Mouse (Mus musculus) intestine, postnatal 0 days (tissue): ENCODE data around the gene Prpf8. TPM values are rescaled to one million over a fixed set of nuclear protein-coding genes. Genes with fewer than 3 reads are reported as not detected.

Source experiments
- ATAC-seq: fragments of 200-750 bp; cut with Nextera tagmentation; 2 replicates; pipeline ENCODE4 v1.8.0; 2017; ENCODE audit warnings: mild to moderate bottlenecking, moderate TSS enrichment, moderate library complexity
- H3K27ac ChIP-seq: fragments of 300-500 bp; sonication (generic); 2 replicates; pipeline ENCODE4 v1.5.1; 2014; ENCODE audit warnings: mild to moderate bottlenecking, low read depth, low read length, moderate library complexity
- H3K27me3 ChIP-seq: fragments of 300-500 bp; sonication (generic); replicated peaks from 2 replicates; pipeline ENCODE4 v1.6.1; 2014; ENCODE audit warnings: low read length, mixed read lengths; ENCODE audit not compliant: control insufficient read depth, insufficient read depth
- H3K36me3 ChIP-seq: fragments of 300-500 bp; sonication (generic); 2 replicates; pipeline ENCODE4 v1.6.1; 2014; ENCODE audit warnings: mild to moderate bottlenecking, moderate library complexity; ENCODE audit not compliant: control insufficient read depth, insufficient read depth
- H3K4me1 ChIP-seq: fragments of 300-500 bp; sonication (generic); replicated peaks from 2 replicates; pipeline ENCODE4 v1.6.1; 2014; ENCODE audit warnings: antibody characterized with exemption, low read length, mixed read lengths; ENCODE audit not compliant: control insufficient read depth, insufficient read depth
- H3K4me2 ChIP-seq: fragments of 300-500 bp; sonication (generic); replicated peaks from 2 replicates; pipeline ENCODE4 v1.6.1; 2014; ENCODE audit warnings: low read depth, mild to moderate bottlenecking, moderate library complexity
- H3K4me3 ChIP-seq: fragments of 300-500 bp; sonication (generic); 2 replicates; pipeline ENCODE4 v1.5.1; 2014; ENCODE audit warnings: low read depth, low read length
- H3K9ac ChIP-seq: fragments of 300-500 bp; sonication (generic); 2 replicates; pipeline ENCODE4 v1.6.1; 2014; ENCODE audit warnings: mild to moderate bottlenecking, low read depth, low read length
- H3K9me3 ChIP-seq: fragments of 300-500 bp; sonication (generic); 2 replicates; pipeline ENCODE4 v1.6.1; 2016; ENCODE audit warnings: mixed run types; ENCODE audit not compliant: control insufficient read depth
- CTCF ChIP-seq: sonication (generic); IDR thresholded peaks from 2 replicates; pipeline ENCODE4 v1.5.1; 2016; ENCODE audit warnings: low read depth, mild to moderate bottlenecking, control low read depth, antibody characterized with exemption, moderate library complexity
- WGBS: fragments of 180-500 bp; shearing (Covaris S2); extraction: QIAGEN DNeasy Blood & Tissue Kit; methylation state at CpG from one replicate; pipeline ENCODE4 v1.1.7; 2014; 5-methylcytosine and 5-hydroxymethylcytosine counted together
- polyA plus RNA-seq: library from polyadenylated mRNA; unstranded; fragments of >200 nt; fragmentation: Nextera tagmentation; extraction: Ambion mirVana; gene quantifications from 2 replicates; pipeline ENCODE4 v1.2.1, GENCODE M21; 2015

The Prpf8 gene
- polyA plus RNA-seq, 1 experiment from 2014 or later, result 15.5 TPM

- H3K4me2 ChIP-seq, result no peak overlapping the region
- 88% methylated on average over 6 of the region's 6 CpGs for WGBS
- H3K27me3 ChIP-seq, result no peaks in the 10 kb centered on the region
- ATAC-seq, result no peak
- no peak overlapping the region for H3K4me3 ChIP-seq
- no peak overlapping the region for H3K9ac ChIP-seq
- TF ChIP-seq CTCF, result no peak
- H3K9me3 ChIP-seq, result no peaks in the 10 kb centered on the region
- H3K36me3 ChIP-seq, result no peaks in the 10 kb centered on the region; the same call in 1 of the 2 replicates
- no peak overlapping the region for H3K27ac ChIP-seq
- H3K4me1 ChIP-seq, result no peaks in the 10 kb centered on the region
Observed at GRCm38 (mm10) chr11:75526943-75527342, 40.3 kb downstream of the Prpf8 start.

DNA sequence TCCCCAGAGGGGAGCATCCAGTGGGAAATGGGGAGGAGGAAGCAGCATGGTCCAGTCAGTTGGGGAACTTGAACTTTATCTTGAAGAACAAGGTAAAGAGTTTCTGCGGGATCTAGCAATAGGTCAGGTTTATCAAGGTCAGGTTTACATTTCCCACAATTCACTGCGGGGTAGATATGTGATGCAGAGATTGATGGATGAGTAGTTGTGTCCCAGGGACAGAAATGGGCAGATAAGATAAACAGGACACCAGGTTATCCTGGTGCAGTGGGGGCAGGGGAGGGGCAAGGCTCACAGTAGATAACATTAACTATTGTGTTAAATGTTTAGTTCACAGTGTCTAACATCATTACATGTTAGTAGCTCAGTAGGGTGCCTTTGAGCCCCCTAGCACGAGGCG lies 43.2 kb downstream of the Prpf8 start:
- H3K4me3 ChIP-seq, result no peak overlapping the region
- WGBS, result 30% methylated on average over 4 of the region's 4 CpGs
- H3K36me3 ChIP-seq, result no peaks in the 10 kb centered on the region; the same call in 1 of the 2 replicates
- H3K27ac ChIP-seq, result no peak overlapping the region
- H3K4me1 ChIP-seq, result peaks cover 3% of the 10 kb centered on the region; the same call in 1 of the 2 replicates
- no peak for ATAC-seq
- no peak overlapping the region for H3K9ac ChIP-seq
- H3K27me3 ChIP-seq, result no peaks in the 10 kb centered on the region
- H3K4me2 ChIP-seq, result no peak overlapping the region
- no peak for TF ChIP-seq CTCF
- H3K9me3 ChIP-seq, result no peaks in the 10 kb centered on the region

- H3K4me2 ChIP-seq, result peak overlapping the region; percentile 98
- H3K9me3 ChIP-seq, result no peaks in the 10 kb centered on the region
- 0% methylated on average over 10 of the region's 10 CpGs for WGBS
- peak overlapping the region; percentile 90 for H3K27ac ChIP-seq
- H3K4me3 ChIP-seq, result peak overlapping the region; percentile 62
- peak; percentile 100 for TF ChIP-seq CTCF
- H3K27me3 ChIP-seq, result no peaks in the 10 kb centered on the region
- ATAC-seq, result peak; percentile 31; the same call in 1 of the 2 replicates
- H3K4me1 ChIP-seq, result peaks cover 3% of the 10 kb centered on the region; the same call in 1 of the 2 replicates
- peak overlapping the region; percentile 81 for H3K9ac ChIP-seq
- H3K36me3 ChIP-seq, result no peaks in the 10 kb centered on the region; the same call in 1 of the 2 replicates
Observed at GRCm38 (mm10) chr11:75530325-75530724, 43.7 kb downstream of the Prpf8 start.

- Histone ChIP-seq H3K4me1 (peaks cover 7% of the 10 kb centered on the region; the same call in 1 of the 2 replicates), H3K9ac (peak overlapping the region; percentile 81), H3K4me3 (peak overlapping the region; percentile 62), H3K27ac (peak overlapping the region; percentile 90), H3K36me3 (no peaks in the 10 kb centered on the region; the same call in 1 of the 2 replicates), H3K27me3 (no peaks in the 10 kb centered on the region), H3K4me2 (peak overlapping the region; percentile 98), H3K9me3 (no peaks in the 10 kb centered on the region)
- under 1% methylated on average over 31 of the region's 31 CpGs for WGBS
- TF ChIP-seq CTCF, result no peak
- ATAC-seq, result no peak
Observed at GRCm38 (mm10) chr11:75530845-75531373, 44.3 kb downstream of the Prpf8 start.

GRCm38 (mm10) chr11:75531469-75532242 lies 45.0 kb downstream of the Prpf8 start, which contains the start of gene Slc43a2:
Slc43a2 (plus strand) TSS chr11:75531694.
- Histone ChIP-seq H3K9me3 (no peaks in the 10 kb centered on the region), H3K9ac (peak within 1 kb of the TSS; percentile 81), H3K27me3 (no peaks in the 10 kb centered on the region), H3K4me2 (peak within 1 kb of the TSS; percentile 98), H3K4me3 (peak within 1 kb of the TSS; percentile 62), H3K36me3 (peaks cover 1% of the 10 kb centered on the region; the same call in 1 of the 2 replicates), H3K4me1 (peaks cover 7% of the 10 kb centered on the region; the same call in 1 of the 2 replicates), H3K27ac (peak within 1 kb of the TSS; percentile 90)
- under 1% methylated on average over 62 of the region's 62 CpGs for WGBS
- TF ChIP-seq CTCF, result no peak
- ATAC-seq, result peak; percentile 83
